ENCODE assay signal across 9 mouse cellular contexts in the genomic region with DNA sequence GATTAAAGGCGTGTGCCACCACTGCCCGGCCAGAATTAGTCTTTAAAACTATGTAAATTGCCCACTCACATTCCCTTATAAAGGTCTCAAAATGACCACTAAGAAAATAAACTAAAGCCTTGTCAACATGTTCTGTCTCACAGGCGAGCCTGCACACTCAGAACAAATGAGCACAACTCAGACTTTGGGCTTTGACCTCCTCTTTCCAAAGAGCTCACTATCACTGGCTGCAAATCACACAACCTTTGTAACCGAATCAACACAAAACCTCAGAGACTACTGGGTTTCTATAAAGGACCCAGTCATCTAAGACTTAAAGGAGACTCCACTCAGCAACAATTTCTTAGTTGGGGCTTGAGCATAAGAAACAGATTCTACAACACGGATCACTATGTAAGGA. TPM values are rescaled to one million over a fixed set of nuclear protein-coding genes. Genes with fewer than 3 reads are reported as not detected.
DNase-seq lines count a peak whose midpoint lies in the region; ATAC-seq and TF ChIP-seq lines count a peak whose summit lies in the region.
"Had no signal": no experiment of that assay in that cellular context is flagged by ENCODE, and none has a peak within 500 bp of the region (broad histone marks: within the 10 kb centered on the region; RNA-seq: fewer than 3 reads in every experiment).

No protein-coding gene starts in this region.

- 0 out of 2 replicates have a peak, but pooled peaks cover 6% of the 10 kb centered on the region for H3K36me3 ChIP-seq in embryonic facial prominence, embryonic 14.5 days (ENCODE audit: control insufficient read depth, insufficient read depth, low read length)
- peaks cover 4% of the 10 kb centered on the region for H3K36me3 ChIP-seq in kidney, embryonic 15.5 days
- no peaks in the 10 kb centered on the region for H3K36me3 ChIP-seq in midbrain, postnatal 0 days (ENCODE audit: insufficient read depth, low read length)

- peak overlapping the region; percentile 95 for H3K4me2 ChIP-seq in embryonic facial prominence, embryonic 14.5 days (ENCODE audit: low read depth, low read length)
- peak overlapping the region; percentile 73 for H3K4me2 ChIP-seq in kidney, embryonic 15.5 days
- peak overlapping the region; percentile 77 for H3K4me2 ChIP-seq in midbrain, postnatal 0 days (ENCODE audit: low read depth, low read length, poor library complexity, severe bottlenecking)

- DNase-seq in kidney, adult 8-10 months: peak; percentile 60 to 63
- no peak for DNase-seq in kidney, adult 18-20 months
- no peak for DNase-seq in embryonic facial prominence, embryonic 14.5 days (ENCODE audit: low spot score)
- no peak for DNase-seq in midbrain, postnatal 0 days (ENCODE audit: low spot score)
- no peak for DNase-seq in retina, postnatal 1 day
- DNase-seq in thymus, postnatal 0 days (ENCODE audit: low spot score): no peak

- no peak overlapping the region for H3K27ac ChIP-seq in embryonic facial prominence, embryonic 14.5 days (replicated peaks; ENCODE audit: low read depth, low read length)
- peak overlapping the region; percentile 9; the same call in 1 of the 2 replicates for H3K27ac ChIP-seq in kidney, embryonic 15.5 days
- no peak overlapping the region for H3K27ac ChIP-seq in midbrain, postnatal 0 days (ENCODE audit: low read depth, low read length)

- no peak for TF ChIP-seq CTCF in midbrain, postnatal 0 days (IDR thresholded peaks at IDR 0.05)

- WGBS in embryonic facial prominence, embryonic 14.5 days: 79% methylated on average over 5 of the region's 5 CpGs
- WGBS in kidney, embryonic 15.5 days: 64% methylated on average over 5 of the region's 5 CpGs
- 79% methylated on average over 5 of the region's 5 CpGs for WGBS in midbrain, postnatal 0 days

- peak overlapping the region; percentile 98 for H3K9ac ChIP-seq in embryonic facial prominence, embryonic 14.5 days (ENCODE audit: low read depth, low read length)
- peak overlapping the region; percentile 92; the same call in 1 of the 2 replicates for H3K9ac ChIP-seq in kidney, embryonic 15.5 days
- 0 out of 2 replicates have a peak overlapping the region, but pooled peaks have one; percentile 92 for H3K9ac ChIP-seq in midbrain, postnatal 0 days (replicated peaks; ENCODE audit: low read length, poor library complexity, severe bottlenecking)

- no peak for ATAC-seq in embryonic facial prominence, embryonic 14.5 days (ENCODE audit: low read depth)
- no peak for ATAC-seq in kidney, embryonic 15.5 days (replicated peaks; ENCODE audit: low FRiP score)
- ATAC-seq in midbrain, postnatal 0 days (ENCODE audit: low FRiP score): no peak
- no peak for ATAC-seq in cerebellum, adult (ENCODE audit: insufficient number of reproducible peaks, low FRiP score, low TSS enrichment)
- ATAC-seq: Patski had no signal

- no peaks in the 10 kb centered on the region for H3K9me3 ChIP-seq in embryonic facial prominence, embryonic 14.5 days (ENCODE audit: control insufficient read depth, low read length)
- no peaks in the 10 kb centered on the region for H3K9me3 ChIP-seq in kidney, embryonic 15.5 days (replicated peaks)
- H3K9me3 ChIP-seq in midbrain, postnatal 0 days (ENCODE audit: low read length): no peaks in the 10 kb centered on the region

- peak overlapping the region; percentile 94 for H3K4me3 ChIP-seq in embryonic facial prominence, embryonic 14.5 days (ENCODE audit: low read depth, low read length)
- peak overlapping the region; percentile 84 for H3K4me3 ChIP-seq in kidney, embryonic 15.5 days (replicated peaks)
- peak overlapping the region; percentile 79; the same call in 1 of the 2 replicates for H3K4me3 ChIP-seq in midbrain, postnatal 0 days (ENCODE audit: low read depth, low read length)

- no peaks in the 10 kb centered on the region for H3K27me3 ChIP-seq in embryonic facial prominence, embryonic 14.5 days (replicated peaks; ENCODE audit: control insufficient read depth, insufficient read depth, low read length)
- H3K27me3 ChIP-seq in kidney, embryonic 15.5 days: no peaks in the 10 kb centered on the region
- no peaks in the 10 kb centered on the region for H3K27me3 ChIP-seq in midbrain, postnatal 0 days (ENCODE audit: insufficient read depth, low read length)
- H3K27me3 ChIP-seq: Patski had no signal

- peaks cover 24% of the 10 kb centered on the region for H3K4me1 ChIP-seq in embryonic facial prominence, embryonic 14.5 days (ENCODE audit: control insufficient read depth, insufficient read depth, low read length)
- peaks cover 53% of the 10 kb centered on the region for H3K4me1 ChIP-seq in kidney, embryonic 15.5 days
- H3K4me1 ChIP-seq in midbrain, postnatal 0 days (ENCODE audit: insufficient read depth, low read length): peaks cover 8% of the 10 kb centered on the region

RNA-seq across cellular contexts. Expression of a gene that starts 9.3 kb away (rescaled TPM):
- polyA plus RNA-seq in embryonic facial prominence, embryonic 14.5 days (2014; fragmentation: Nextera tagmentation; extraction: Ambion mirVana): 26.0 and 27.8 TPM in 2 replicates
- polyA plus RNA-seq in kidney, embryonic 15.5 days (2015; fragmentation: Nextera tagmentation; extraction: Ambion mirVana): 28.4 and 29.7 TPM in 2 replicates
- 36.7 and 44.1 TPM in 2 replicates for total RNA-seq in midbrain, postnatal 0 days (2014; rRNA removed)
- polyA plus RNA-seq in midbrain, postnatal 0 days (2015; fragmentation: Nextera tagmentation; extraction: Ambion mirVana): 19.3 and 22.2 TPM in 2 replicates
- 25.6 and 32.2 TPM in 2 replicates for polyA plus RNA-seq in thymus, postnatal 0 days (2015; fragmentation: Nextera tagmentation; extraction: Ambion mirVana)

RNA-seq across cellular contexts. Expression of a gene that starts 9.5 kb away (rescaled TPM):
- 56.8 and 59.4 TPM in 2 replicates for polyA plus RNA-seq in embryonic facial prominence, embryonic 14.5 days (2014; fragmentation: Nextera tagmentation; extraction: Ambion mirVana)
- polyA plus RNA-seq in kidney, embryonic 15.5 days (2015; fragmentation: Nextera tagmentation; extraction: Ambion mirVana): 55.8 TPM in 2 replicates
- total RNA-seq in midbrain, postnatal 0 days (2014; rRNA removed): 43.6 and 56.4 TPM in 2 replicates
- 44.5 and 46.5 TPM in 2 replicates for polyA plus RNA-seq in midbrain, postnatal 0 days (2015; fragmentation: Nextera tagmentation; extraction: Ambion mirVana)
- 50.5 and 53.1 TPM in 2 replicates for polyA plus RNA-seq in thymus, postnatal 0 days (2015; fragmentation: Nextera tagmentation; extraction: Ambion mirVana)

RNA-seq across cellular contexts. Expression of a gene that starts 24.6 kb away (rescaled TPM):
- polyA plus RNA-seq in embryonic facial prominence, embryonic 14.5 days (2014; fragmentation: Nextera tagmentation; extraction: Ambion mirVana): 1.5 and 2.9 TPM in 2 replicates
- 0.58 and 1.6 TPM in 2 replicates for polyA plus RNA-seq in kidney, embryonic 15.5 days (2015; fragmentation: Nextera tagmentation; extraction: Ambion mirVana)
- total RNA-seq in midbrain, postnatal 0 days (2014; rRNA removed): 0.55 and 1.2 TPM in 2 replicates
- 0.20 TPM in 1 of 2 replicates, not detected in the other for polyA plus RNA-seq in midbrain, postnatal 0 days (2015; fragmentation: Nextera tagmentation; extraction: Ambion mirVana)
- 2.6 and 3.1 TPM in 2 replicates for polyA plus RNA-seq in thymus, postnatal 0 days (2015; fragmentation: Nextera tagmentation; extraction: Ambion mirVana)

RNA-seq across cellular contexts. Expression of a gene that starts 57.9 kb away (rescaled TPM):
- polyA plus RNA-seq in embryonic facial prominence, embryonic 14.5 days (2014; fragmentation: Nextera tagmentation; extraction: Ambion mirVana): 0.34 and 0.88 TPM in 2 replicates
- polyA plus RNA-seq in kidney, embryonic 15.5 days (2015; fragmentation: Nextera tagmentation; extraction: Ambion mirVana): 0.21 and 0.23 TPM in 2 replicates
- total RNA-seq in midbrain, postnatal 0 days (2014; rRNA removed): 5.9 and 7.8 TPM in 2 replicates
- 0.79 and 1.0 TPM in 2 replicates for polyA plus RNA-seq in midbrain, postnatal 0 days (2015; fragmentation: Nextera tagmentation; extraction: Ambion mirVana)
- polyA plus RNA-seq in thymus, postnatal 0 days (2015; fragmentation: Nextera tagmentation; extraction: Ambion mirVana): 0.14 TPM in 1 of 2 replicates, not detected in the other
- polyA plus RNA-seq: Patski had no signal

Comparison
In these comparisons a context has a peak if more than half of its experiments do, and no peak if none do; other contexts are left out.
1. DNase-seq: peak in kidney, adult 8-10 months (2 of 2); none in kidney, adult 18-20 months (single experiment), embryonic facial prominence, embryonic 14.5 days (single experiment), midbrain, postnatal 0 days (single experiment), retina, postnatal 1 day (single experiment) and thymus, postnatal 0 days (single experiment).
2. Peak in every context shown above with its lines, with median percentiles within 50 percentile points of each other: H3K4me2 ChIP-seq, H3K4me3 ChIP-seq and H3K9ac ChIP-seq.